Mouse (Mus musculus) heart, postnatal 0 days (tissue): ENCODE data around the gene Impg2. TPM values are rescaled to one million over a fixed set of nuclear protein-coding genes. Genes with fewer than 3 reads are reported as not detected.

Experiments
- ATAC-seq: fragments of 200-750 bp; cut with Nextera tagmentation; 2 replicates; pipeline ENCODE4 v1.8.0; 2017; ENCODE audit warnings: low read depth, moderate number of reproducible peaks, moderate library complexity; ENCODE audit not compliant: insufficient read depth
- DNase-seq: peaks from one replicate; pipeline ENCODE4 v3.0.0-alpha.2; 2016; ENCODE audit warnings: low spot score
- H3K27ac ChIP-seq: fragments of 300-500 bp; sonication (generic); 2 replicates; pipeline ENCODE4 v1.5.1; 2014; ENCODE audit warnings: low read depth, mild to moderate bottlenecking
- H3K27me3 ChIP-seq: fragments of 300-500 bp; sonication (generic); 2 replicates; pipeline ENCODE4 v1.6.1; 2014; ENCODE audit warnings: low read length, mixed read lengths; ENCODE audit not compliant: control insufficient read depth, insufficient read depth
- H3K36me3 ChIP-seq: fragments of 300-500 bp; sonication (generic); replicated peaks from 2 replicates; pipeline ENCODE4 v1.6.1; 2014; ENCODE audit warnings: low read length, mixed read lengths; ENCODE audit not compliant: control insufficient read depth, insufficient read depth
- H3K4me1 ChIP-seq: fragments of 300-500 bp; sonication (generic); 2 replicates; pipeline ENCODE4 v1.6.1; 2014; ENCODE audit warnings: antibody characterized with exemption; ENCODE audit not compliant: control insufficient read depth, insufficient read depth
- H3K4me2 ChIP-seq: fragments of 300-500 bp; sonication (generic); 2 replicates; pipeline ENCODE4 v1.6.1; 2014; ENCODE audit warnings: low read depth, mild to moderate bottlenecking, low read length, moderate library complexity
- H3K4me3 ChIP-seq: fragments of 300-500 bp; sonication (generic); 2 replicates; pipeline ENCODE4 v1.5.1; 2014; ENCODE audit warnings: low read depth, low read length
- H3K9ac ChIP-seq: fragments of 300-500 bp; sonication (generic); replicated peaks from 2 replicates; pipeline ENCODE4 v1.6.1; 2014; ENCODE audit warnings: low read depth, low read length, mixed read lengths
- H3K9me3 ChIP-seq: fragments of 300-500 bp; sonication (generic); replicated peaks from 2 replicates; pipeline ENCODE4 v1.6.1; 2016; ENCODE audit warnings: low read length; ENCODE audit not compliant: control insufficient read depth
- CTCF ChIP-seq: IDR thresholded peaks from 2 replicates; pipeline ENCODE4 v1.5.1; 2016; ENCODE audit warnings: antibody characterized with exemption, control low read depth, low read depth
- EP300 ChIP-seq: IDR thresholded peaks from 2 replicates; pipeline ENCODE4 v1.6.1; 2016; ENCODE audit warnings: antibody characterized with exemption, low read depth
- WGBS: fragments of 180-500 bp; shearing (Covaris S2); extraction: QIAGEN DNeasy Blood & Tissue Kit; methylation state at CpG from one replicate; pipeline ENCODE4 v1.1.7; 2014; 5-methylcytosine and 5-hydroxymethylcytosine counted together
- polyA plus RNA-seq: library from polyadenylated mRNA; unstranded; fragments of >200 nt; fragmentation: Nextera tagmentation; extraction: Ambion mirVana; gene quantifications from 2 replicates; pipeline ENCODE4 v1.2.1, GENCODE M21; 2015
- total RNA-seq: library from RNA; depleted of rRNA; stranded (reverse); fragments of >200 nt; gene quantifications from 2 replicates; pipeline ENCODE4 v1.2.3, GENCODE M21; 2014; ENCODE audit warnings: low replicate concordance

The Impg2 gene
- total and polyA plus RNA-seq, 2 experiments from 2014 or later, result 0.05 to 0.65 TPM

DNA sequence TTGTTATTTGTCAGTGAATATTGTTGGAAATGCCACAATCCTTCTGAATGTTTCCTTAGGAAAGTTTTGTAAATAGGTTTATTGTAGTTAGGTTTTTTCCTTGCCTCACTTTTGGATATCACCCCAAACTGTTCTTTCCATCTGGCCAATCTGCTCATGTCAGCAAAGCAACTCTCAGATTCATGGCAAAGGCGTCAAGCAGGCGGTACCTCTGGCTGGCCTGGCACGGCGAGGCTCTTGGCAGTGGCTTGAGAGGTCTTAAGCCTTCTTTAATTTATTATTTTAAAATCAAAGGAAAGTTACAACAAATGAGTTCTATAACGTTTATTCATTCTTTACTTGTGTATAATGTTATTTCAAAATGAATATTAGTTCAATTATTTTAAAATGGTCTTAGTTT is 82.0 kb downstream of the Impg2 start:
- Histone ChIP-seq H3K4me2 (no peak overlapping the region), H3K4me3 (no peak overlapping the region), H3K27ac (no peak overlapping the region), H3K9me3 (no peaks in the 10 kb centered on the region), H3K4me1 (no peaks in the 10 kb centered on the region), H3K36me3 (no peaks in the 10 kb centered on the region), H3K27me3 (no peaks in the 10 kb centered on the region), H3K9ac (no peak overlapping the region)
- no peak for ATAC-seq
- 68% methylated on average over 5 of the region's 5 CpGs for WGBS
- TF ChIP-seq EP300 (no peak), CTCF (no peak)
- no peak for DNase-seq

DNA sequence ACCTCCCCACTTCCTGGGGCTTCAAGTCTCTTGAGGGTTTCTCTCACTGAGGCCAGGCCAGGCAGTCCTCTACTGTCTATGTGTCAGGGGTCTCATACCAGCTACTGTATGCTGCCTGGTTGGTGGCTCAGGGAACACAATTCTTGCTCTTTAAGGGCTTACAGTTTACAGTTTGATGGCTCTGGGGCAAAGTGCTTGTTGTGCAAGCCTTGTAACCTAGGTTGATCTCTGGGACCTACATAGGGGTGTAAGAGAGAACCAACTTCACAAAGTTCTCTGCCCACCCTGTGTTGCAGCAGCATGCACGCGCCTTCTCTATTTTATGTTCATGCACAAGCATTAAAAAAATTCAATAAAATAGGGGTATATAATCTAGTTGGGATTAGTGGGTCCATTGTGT is 82.9 kb downstream of the Impg2 start:
- no peaks in the 10 kb centered on the region for H3K27me3 ChIP-seq
- H3K9me3 ChIP-seq, result no peaks in the 10 kb centered on the region
- TF ChIP-seq CTCF (no peak), EP300 (no peak)
- no peaks in the 10 kb centered on the region for H3K4me1 ChIP-seq
- no peak overlapping the region for H3K27ac ChIP-seq
- H3K4me2 ChIP-seq, result no peak overlapping the region
- WGBS, result 93% methylated on average over 2 of the region's 2 CpGs
- no peak overlapping the region for H3K4me3 ChIP-seq
- H3K9ac ChIP-seq, result no peak overlapping the region
- DNase-seq (no peak), ATAC-seq (no peak)
- H3K36me3 ChIP-seq, result no peaks in the 10 kb centered on the region

DNA sequence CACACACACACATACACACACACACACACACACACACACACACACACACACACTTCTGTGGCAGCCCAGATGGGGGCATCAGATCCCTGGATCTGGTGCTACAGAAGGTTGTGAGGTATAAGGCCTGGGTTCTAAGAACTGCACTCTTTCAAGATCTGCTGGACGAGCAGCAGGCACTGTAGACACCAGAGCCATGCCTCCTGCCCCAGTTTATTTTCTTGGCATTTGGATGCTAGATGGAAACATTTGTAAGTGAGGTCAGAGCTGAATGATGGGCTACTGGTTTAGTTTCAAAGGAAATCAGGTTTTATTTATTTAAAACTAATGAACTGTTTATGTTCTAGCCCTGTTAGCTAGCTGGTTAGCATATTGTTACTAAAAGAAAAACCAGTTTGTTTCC is 90.8 kb downstream of the Impg2 start:
- no peaks in the 10 kb centered on the region for H3K27me3 ChIP-seq
- H3K4me3 ChIP-seq, result no peak overlapping the region
- TF ChIP-seq EP300, result no peak
- no peak for TF ChIP-seq CTCF
- H3K4me1 ChIP-seq, result no peaks in the 10 kb centered on the region
- H3K9me3 ChIP-seq, result no peaks in the 10 kb centered on the region
- H3K9ac ChIP-seq, result no peak overlapping the region
- no peak for DNase-seq
- no peaks in the 10 kb centered on the region for H3K36me3 ChIP-seq
- no peak overlapping the region for H3K4me2 ChIP-seq
- 46% methylated on average over 1 of the region's 1 CpGs for WGBS
- ATAC-seq, result no peak
- no peak overlapping the region for H3K27ac ChIP-seq

DNA sequence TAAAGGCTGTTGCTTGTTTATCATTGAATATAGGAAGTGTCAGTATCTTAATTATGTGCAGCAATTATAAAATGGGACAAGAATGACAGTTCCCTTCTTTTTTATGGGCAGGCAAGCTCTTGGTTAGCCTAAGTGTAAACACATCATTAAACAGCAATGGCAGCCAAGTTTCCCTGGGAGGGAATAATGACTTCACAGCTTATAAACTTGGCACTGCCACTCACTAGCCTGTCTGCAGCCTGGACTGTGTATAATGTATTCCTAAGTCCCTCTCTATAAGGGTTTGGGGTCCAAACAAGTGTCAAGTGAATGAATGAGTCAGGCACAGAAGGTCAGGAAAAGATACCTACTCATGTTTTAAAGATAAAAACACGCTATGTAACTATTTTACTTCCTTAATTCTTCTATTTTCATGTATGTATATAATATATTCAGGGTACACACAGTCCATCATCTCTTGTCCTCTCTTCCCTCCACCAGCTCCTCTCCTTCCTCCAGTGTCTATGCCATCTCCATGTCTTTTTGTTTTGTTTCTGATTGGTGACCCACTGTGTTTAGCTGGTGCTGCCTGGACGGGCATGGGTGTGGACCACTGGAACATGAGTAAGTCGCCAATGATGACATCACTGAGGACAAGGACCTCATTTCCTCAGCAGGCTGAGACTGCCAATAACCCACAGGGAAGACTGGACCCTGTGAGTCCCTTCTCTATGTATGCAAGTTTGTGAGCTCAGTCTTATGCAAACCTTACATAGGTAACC is 92.0 kb downstream of the Impg2 start:
- no peaks in the 10 kb centered on the region for H3K9me3 ChIP-seq
- WGBS, result 45% methylated on average over 3 of the region's 3 CpGs
- no peak overlapping the region for H3K9ac ChIP-seq
- no peak overlapping the region for H3K4me3 ChIP-seq
- ATAC-seq, result no peak
- H3K36me3 ChIP-seq, result no peaks in the 10 kb centered on the region
- no peak overlapping the region for H3K27ac ChIP-seq
- no peak for DNase-seq
- TF ChIP-seq EP300 (no peak), CTCF (no peak)
- H3K27me3 ChIP-seq, result no peaks in the 10 kb centered on the region
- H3K4me2 ChIP-seq, result no peak overlapping the region
- no peaks in the 10 kb centered on the region for H3K4me1 ChIP-seq

DNA sequence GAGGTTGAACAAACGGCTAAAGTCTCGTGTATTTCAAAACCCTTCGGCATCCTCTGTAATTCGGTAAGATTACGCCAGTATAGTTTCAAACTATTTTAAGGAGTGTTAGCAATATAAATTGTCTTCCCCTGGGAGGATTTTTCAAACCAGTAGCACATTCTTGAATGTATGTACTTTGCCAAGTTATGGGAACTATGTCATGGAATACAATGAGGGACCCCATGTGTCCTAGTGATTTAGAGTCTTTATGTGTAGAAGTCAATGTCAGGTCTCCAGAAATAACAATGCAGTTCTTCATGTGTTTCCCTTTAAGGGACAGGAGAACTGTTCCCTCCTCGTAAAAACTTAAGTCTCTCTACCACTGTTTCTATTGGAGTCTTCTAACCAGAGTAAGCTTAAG is 94.1 kb downstream of the Impg2 start:
- 68% methylated on average over 6 of the region's 6 CpGs for WGBS
- ATAC-seq, result no peak
- Histone ChIP-seq H3K4me2 (no peak overlapping the region), H3K9ac (no peak overlapping the region), H3K27me3 (no peaks in the 10 kb centered on the region), H3K27ac (no peak overlapping the region), H3K4me3 (no peak overlapping the region), H3K9me3 (no peaks in the 10 kb centered on the region), H3K36me3 (no peaks in the 10 kb centered on the region), H3K4me1 (no peaks in the 10 kb centered on the region)
- TF ChIP-seq EP300, result no peak
- TF ChIP-seq CTCF, result no peak
- DNase-seq, result no peak

DNA sequence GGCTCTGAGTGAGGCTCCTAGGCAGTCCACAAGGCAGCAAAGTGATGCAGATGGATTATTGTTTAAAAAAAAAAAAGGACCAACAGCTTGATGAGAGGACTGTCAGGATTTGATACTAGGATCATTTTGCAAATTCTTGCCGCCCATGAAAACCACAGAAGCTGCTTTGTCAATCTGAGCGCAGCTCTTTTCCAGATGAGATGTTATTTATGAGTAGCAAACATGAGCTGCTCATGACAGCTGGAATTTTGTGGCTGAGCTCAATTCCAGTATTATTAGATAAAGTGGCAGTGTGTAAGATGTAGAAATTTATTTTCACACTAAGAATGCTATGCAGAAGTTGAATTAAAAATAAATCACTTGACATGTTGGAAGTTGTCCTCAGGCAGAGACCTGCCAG is 94.7 kb downstream of the Impg2 start:
- H3K27ac ChIP-seq, result no peak overlapping the region
- TF ChIP-seq CTCF, result no peak
- no peak for TF ChIP-seq EP300
- H3K9me3 ChIP-seq, result no peaks in the 10 kb centered on the region
- no peak for DNase-seq
- no peak overlapping the region for H3K4me3 ChIP-seq
- H3K4me2 ChIP-seq, result no peak overlapping the region
- 55% methylated on average over 2 of the region's 2 CpGs for WGBS
- no peaks in the 10 kb centered on the region for H3K4me1 ChIP-seq
- no peaks in the 10 kb centered on the region for H3K27me3 ChIP-seq
- H3K9ac ChIP-seq, result no peak overlapping the region
- ATAC-seq, result no peak
- no peaks in the 10 kb centered on the region for H3K36me3 ChIP-seq
